Mouse (Mus musculus) liver, embryonic 15.5 days (tissue): ENCODE results near the gene Tmprss7. TPM values are rescaled to one million over a fixed set of nuclear protein-coding genes. Genes with fewer than 3 reads are reported as not detected.

ENCODE experiments used
- ATAC-seq: fragments of 200-750 bp; cut with Nextera tagmentation; 2 replicates; pipeline ENCODE4 v1.8.0; 2017; ENCODE audit warnings: moderate number of reproducible peaks, mild to moderate bottlenecking, moderate library complexity; ENCODE audit not compliant: insufficient read depth
- H3K27ac ChIP-seq: fragments of 300-500 bp; sonication (generic); replicated peaks from 2 replicates; pipeline ENCODE4 v1.5.1; 2015; ENCODE audit warnings: mild to moderate bottlenecking, inconsistent platforms
- H3K27me3 ChIP-seq: fragments of 300-500 bp; sonication (generic); 2 replicates; pipeline ENCODE4 v1.6.1; 2015; ENCODE audit warnings: mild to moderate bottlenecking, inconsistent platforms
- H3K36me3 ChIP-seq: fragments of 300-500 bp; sonication (generic); replicated peaks from 2 replicates; pipeline ENCODE4 v1.6.1; 2015; ENCODE audit warnings: moderate library complexity, mild to moderate bottlenecking, inconsistent platforms
- H3K4me1 ChIP-seq: fragments of 300-500 bp; sonication (generic); replicated peaks from 2 replicates; pipeline ENCODE4 v1.6.1; 2015; ENCODE audit warnings: inconsistent platforms
- H3K4me2 ChIP-seq: fragments of 300-500 bp; sonication (generic); 2 replicates; pipeline ENCODE4 v1.6.1; 2015; ENCODE audit warnings: moderate library complexity, mild to moderate bottlenecking, inconsistent platforms
- H3K4me3 ChIP-seq: fragments of 300-500 bp; sonication (generic); replicated peaks from 2 replicates; pipeline ENCODE4 v1.5.1; 2015; ENCODE audit warnings: mild to moderate bottlenecking, inconsistent platforms
- H3K9ac ChIP-seq: fragments of 300-500 bp; sonication (generic); 2 replicates; pipeline ENCODE4 v1.6.1; 2015; ENCODE audit warnings: moderate library complexity, mild to moderate bottlenecking, inconsistent platforms
- H3K9me3 ChIP-seq: fragments of 300-500 bp; sonication (generic); replicated peaks from 2 replicates; pipeline ENCODE4 v1.6.1; 2016; ENCODE audit warnings: inconsistent platforms
- WGBS: fragments of 180-500 bp; shearing (Covaris S2); methylation state at CpG from one replicate; pipeline ENCODE4 v1.1.7; 2015; ENCODE audit warnings: mixed read lengths; ENCODE audit not compliant: insufficient replicate concordance; 5-methylcytosine and 5-hydroxymethylcytosine counted together
- polyA plus RNA-seq: library from polyadenylated mRNA; unstranded; fragments of >200 nt; fragmentation: Nextera tagmentation; extraction: Ambion mirVana; gene quantifications from 2 replicates; pipeline ENCODE4 v1.2.1, GENCODE M21; 2015

The Tmprss7 gene
- polyA plus RNA-seq, 1 experiment from 2014 or later, result 0.12 TPM

DNA sequence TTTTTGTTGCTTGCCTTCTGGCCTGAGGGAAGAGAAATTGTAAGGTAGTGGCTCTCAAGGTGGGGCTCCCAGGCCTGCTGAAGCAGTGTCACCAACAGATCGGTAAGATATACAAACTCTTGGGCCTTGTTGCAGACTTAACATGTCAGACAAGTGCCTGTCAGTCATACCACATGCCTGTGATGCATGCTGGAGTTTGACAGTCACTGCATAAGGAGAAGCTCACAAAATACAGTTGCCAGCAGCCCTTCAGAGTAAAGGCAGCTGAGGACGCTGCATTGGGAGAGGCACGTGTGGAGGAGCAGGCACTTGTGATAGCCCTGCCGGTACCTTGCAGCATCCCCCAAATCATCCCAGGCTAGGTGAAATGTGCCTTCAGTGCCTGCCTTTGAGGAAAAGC lies 24.8 kb upstream of the Tmprss7 start:
- Histone ChIP-seq H3K4me1 (no peaks in the 10 kb centered on the region), H3K27me3 (peaks cover 2% of the 10 kb centered on the region), H3K9me3 (no peaks in the 10 kb centered on the region), H3K9ac (no peak overlapping the region), H3K4me2 (no peak overlapping the region), H3K36me3 (no peaks in the 10 kb centered on the region), H3K27ac (no peak overlapping the region), H3K4me3 (no peak overlapping the region)
- 74% methylated on average over 4 of the region's 4 CpGs for WGBS
- no peak for ATAC-seq

DNA sequence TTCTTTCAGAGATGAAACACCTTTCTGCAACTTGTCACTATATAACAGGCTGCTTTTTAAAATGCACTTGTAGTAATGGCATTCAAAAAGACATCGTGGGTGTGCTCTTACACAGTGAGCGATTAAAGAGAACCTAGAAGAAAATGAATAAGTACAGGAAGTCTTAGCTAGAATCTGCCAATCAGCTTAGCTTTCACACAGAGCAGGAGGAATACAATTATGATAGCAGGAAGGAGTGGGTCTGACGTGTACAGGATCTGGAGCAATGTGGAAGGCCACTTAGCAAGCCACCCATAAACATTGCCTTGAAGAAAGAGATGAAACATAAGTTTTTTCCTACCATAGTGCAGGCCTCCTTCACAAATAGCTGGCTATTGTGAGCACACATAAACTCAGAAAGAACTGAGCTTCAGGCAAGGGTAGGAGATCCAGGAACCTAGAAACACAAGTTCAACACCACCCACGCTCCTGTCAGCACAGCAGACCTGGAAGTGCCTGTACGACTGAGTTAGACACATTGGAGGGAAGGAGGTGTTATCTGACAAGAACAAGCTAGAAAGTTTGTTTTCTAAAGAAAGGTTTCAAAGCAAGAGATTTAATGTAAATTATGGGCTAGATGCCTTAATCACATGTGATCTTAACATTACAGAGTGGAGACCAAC lies 21.2 kb upstream of the Tmprss7 start:
- no peak overlapping the region for H3K4me3 ChIP-seq
- 58% methylated on average over 5 of the region's 5 CpGs for WGBS
- H3K27ac ChIP-seq, result no peak overlapping the region
- H3K4me1 ChIP-seq, result no peaks in the 10 kb centered on the region
- H3K9me3 ChIP-seq, result no peaks in the 10 kb centered on the region
- no peak overlapping the region for H3K4me2 ChIP-seq
- no peak for ATAC-seq
- no peaks in the 10 kb centered on the region for H3K36me3 ChIP-seq
- no peaks in the 10 kb centered on the region for H3K27me3 ChIP-seq
- no peak overlapping the region for H3K9ac ChIP-seq

- no peaks in the 10 kb centered on the region for H3K27me3 ChIP-seq
- whole genome bisulfite sequencing, result 37% methylated on average over 1 of the region's 1 CpGs
- no peaks in the 10 kb centered on the region for H3K36me3 ChIP-seq
- H3K4me3 ChIP-seq, result no peak overlapping the region
- H3K4me2 ChIP-seq, result no peak overlapping the region
- no peak overlapping the region for H3K27ac ChIP-seq
- H3K9ac ChIP-seq, result no peak overlapping the region
- no peaks in the 10 kb centered on the region for H3K9me3 ChIP-seq
- no peak for ATAC-seq
- H3K4me1 ChIP-seq, result no peaks in the 10 kb centered on the region
Observed at GRCm38 (mm10) chr16:45713878-45714277, 20.4 kb upstream of the Tmprss7 start.

DNA sequence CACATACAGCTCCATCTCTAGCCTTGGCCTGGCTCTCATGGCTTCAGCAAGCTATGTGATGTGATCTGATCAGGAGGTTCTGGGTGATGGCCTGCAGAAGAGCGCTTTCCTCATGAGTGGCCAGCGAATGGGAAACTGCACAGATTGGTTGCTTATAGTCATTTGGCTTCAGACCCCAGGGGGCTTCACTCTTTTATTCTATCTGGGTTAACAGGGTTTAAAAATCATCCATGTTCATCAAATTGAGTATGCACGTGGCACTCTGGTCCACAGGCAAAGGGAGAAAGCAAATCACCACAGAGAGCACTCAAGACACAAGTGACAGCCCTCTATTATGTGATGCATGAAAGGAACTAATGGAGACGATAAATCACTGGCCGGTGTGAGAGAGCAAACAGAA lies 19.8 kb upstream of the Tmprss7 start:
- no peak overlapping the region for H3K27ac ChIP-seq
- no peak overlapping the region for H3K4me3 ChIP-seq
- no peak for ATAC-seq
- no peaks in the 10 kb centered on the region for H3K4me1 ChIP-seq
- WGBS, result 73% methylated on average over 5 of the region's 5 CpGs
- no peaks in the 10 kb centered on the region for H3K27me3 ChIP-seq
- no peak overlapping the region for H3K4me2 ChIP-seq
- no peaks in the 10 kb centered on the region for H3K9me3 ChIP-seq
- no peaks in the 10 kb centered on the region for H3K36me3 ChIP-seq
- no peak overlapping the region for H3K9ac ChIP-seq

- H3K4me1 ChIP-seq, result no peaks in the 10 kb centered on the region
- ATAC-seq, result no peak
- H3K9me3 ChIP-seq, result no peaks in the 10 kb centered on the region
- H3K36me3 ChIP-seq, result no peaks in the 10 kb centered on the region
- H3K4me3 ChIP-seq, result no peak overlapping the region
- H3K27ac ChIP-seq, result no peak overlapping the region
- no peak overlapping the region for H3K9ac ChIP-seq
- no peaks in the 10 kb centered on the region for H3K27me3 ChIP-seq
- no peak overlapping the region for H3K4me2 ChIP-seq
- 64% methylated on average over 7 of the region's 7 CpGs for WGBS
Observed at GRCm38 (mm10) chr16:45711263-45711662, 17.8 kb upstream of the Tmprss7 start.

GRCm38 (mm10) chr16:45699301-45699700 lies 5.8 kb upstream of the Tmprss7 start:
- no peak for ATAC-seq
- Histone ChIP-seq H3K27ac (no peak overlapping the region), H3K9me3 (no peaks in the 10 kb centered on the region), H3K4me1 (no peaks in the 10 kb centered on the region), H3K27me3 (no peaks in the 10 kb centered on the region), H3K36me3 (no peaks in the 10 kb centered on the region), H3K9ac (no peak overlapping the region), H3K4me2 (no peak overlapping the region), H3K4me3 (no peak overlapping the region)
- WGBS, result 57% methylated on average over 5 of the region's 5 CpGs

- Histone ChIP-seq H3K9me3 (no peaks in the 10 kb centered on the region), H3K4me3 (no peak overlapping the region), H3K9ac (no peak overlapping the region), H3K27ac (no peak overlapping the region), H3K4me1 (no peaks in the 10 kb centered on the region), H3K36me3 (no peaks in the 10 kb centered on the region), H3K4me2 (no peak overlapping the region), H3K27me3 (no peaks in the 10 kb centered on the region)
- 62% methylated on average over 6 of the region's 6 CpGs for WGBS
- no peak for ATAC-seq
Observed at GRCm38 (mm10) chr16:45697996-45698395, 4.5 kb upstream of the Tmprss7 start.

- WGBS, result 69% methylated on average over 9 of the region's 9 CpGs
- H3K9me3 ChIP-seq, result no peaks in the 10 kb centered on the region
- no peaks in the 10 kb centered on the region for H3K4me1 ChIP-seq
- no peak overlapping the region for H3K4me3 ChIP-seq
- no peak overlapping the region for H3K4me2 ChIP-seq
- no peak overlapping the region for H3K27ac ChIP-seq
- H3K36me3 ChIP-seq, result no peaks in the 10 kb centered on the region
- no peak overlapping the region for H3K9ac ChIP-seq
- ATAC-seq, result no peak
- H3K27me3 ChIP-seq, result no peaks in the 10 kb centered on the region
Observed at GRCm38 (mm10) chr16:45695445-45696160, 2.1 kb upstream of the Tmprss7 start.

DNA sequence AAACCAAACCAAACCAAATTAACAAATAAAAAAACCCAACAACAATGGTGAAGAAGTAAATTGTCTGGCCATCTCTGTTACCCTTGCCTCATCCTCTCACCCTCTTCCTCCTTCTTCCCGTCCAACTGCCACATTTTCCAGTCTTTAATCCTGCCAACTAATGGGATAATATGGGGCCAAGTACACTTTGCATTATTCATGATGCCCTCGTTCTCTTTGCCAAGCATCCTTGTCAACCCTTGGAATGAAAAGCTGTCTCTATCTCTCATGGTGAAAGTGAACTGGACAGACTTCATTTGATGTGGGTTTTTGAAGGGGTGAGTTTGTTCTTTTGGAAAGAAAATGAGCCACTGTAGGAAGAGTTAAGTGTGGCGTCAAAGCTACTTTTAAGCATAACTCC lies 607 bp downstream of the Tmprss7 start:
- Histone ChIP-seq H3K4me3 (no peak overlapping the region), H3K9me3 (no peaks in the 10 kb centered on the region), H3K27ac (no peak overlapping the region), H3K36me3 (no peaks in the 10 kb centered on the region), H3K27me3 (no peaks in the 10 kb centered on the region), H3K4me1 (no peaks in the 10 kb centered on the region), H3K9ac (no peak overlapping the region), H3K4me2 (no peak overlapping the region)
- ATAC-seq, result no peak
- 55% methylated on average over 3 of the region's 3 CpGs for WGBS

GRCm38 (mm10) chr16:45690178-45690577 lies 3.3 kb downstream of the Tmprss7 start:
- WGBS, result 46% methylated on average over 4 of the region's 4 CpGs
- Histone ChIP-seq H3K36me3 (no peaks in the 10 kb centered on the region), H3K9ac (no peak overlapping the region), H3K4me1 (no peaks in the 10 kb centered on the region), H3K4me2 (no peak overlapping the region), H3K4me3 (no peak overlapping the region), H3K9me3 (no peaks in the 10 kb centered on the region), H3K27me3 (no peaks in the 10 kb centered on the region), H3K27ac (no peak overlapping the region)
- ATAC-seq, result no peak

- no peaks in the 10 kb centered on the region for H3K27me3 ChIP-seq
- no peak overlapping the region for H3K4me3 ChIP-seq
- no peak overlapping the region for H3K4me2 ChIP-seq
- no peak overlapping the region for H3K9ac ChIP-seq
- no peak for ATAC-seq
- H3K27ac ChIP-seq, result no peak overlapping the region
- WGBS, result 58% methylated on average over 3 of the region's 3 CpGs
- no peaks in the 10 kb centered on the region for H3K36me3 ChIP-seq
- H3K4me1 ChIP-seq, result no peaks in the 10 kb centered on the region
- no peaks in the 10 kb centered on the region for H3K9me3 ChIP-seq
Observed at GRCm38 (mm10) chr16:45686833-45687232, 6.6 kb downstream of the Tmprss7 start.

DNA sequence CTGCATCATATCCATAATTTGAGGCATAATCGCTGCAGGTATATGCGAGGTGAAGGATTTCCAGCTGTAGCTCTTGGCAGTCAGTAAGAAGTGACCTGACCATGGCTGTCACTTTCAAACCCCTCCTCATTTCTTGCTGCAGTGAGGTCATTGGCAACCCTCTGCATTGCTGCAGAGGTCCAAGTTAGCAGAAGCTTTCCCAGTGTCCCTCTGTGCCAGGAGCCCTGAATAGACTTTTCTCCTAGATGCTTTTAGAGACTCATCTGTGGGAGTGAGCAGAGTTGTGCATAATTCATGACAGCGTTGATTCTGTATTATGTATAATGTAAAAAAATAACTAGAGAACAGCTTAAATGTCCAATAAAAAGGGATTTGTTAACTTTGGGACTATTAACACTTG lies 8.2 kb downstream of the Tmprss7 start:
- Histone ChIP-seq H3K9ac (no peak overlapping the region), H3K4me1 (no peaks in the 10 kb centered on the region), H3K36me3 (no peaks in the 10 kb centered on the region), H3K9me3 (no peaks in the 10 kb centered on the region), H3K27me3 (no peaks in the 10 kb centered on the region), H3K27ac (no peak overlapping the region), H3K4me2 (no peak overlapping the region), H3K4me3 (no peak overlapping the region)
- no peak for ATAC-seq
- WGBS, result 58% methylated on average over 3 of the region's 3 CpGs
